Mouse (Mus musculus) ZHBTc4 (cell line): ENCODE results near the gene Gm10643.

ENCODE experiments used
- DNase-seq: peaks from one replicate; pipeline ENCODE4 v3.0.0-alpha.2; 2011; ENCODE audit warnings: low read depth, low spot score

Gene Gm10643

DNA sequence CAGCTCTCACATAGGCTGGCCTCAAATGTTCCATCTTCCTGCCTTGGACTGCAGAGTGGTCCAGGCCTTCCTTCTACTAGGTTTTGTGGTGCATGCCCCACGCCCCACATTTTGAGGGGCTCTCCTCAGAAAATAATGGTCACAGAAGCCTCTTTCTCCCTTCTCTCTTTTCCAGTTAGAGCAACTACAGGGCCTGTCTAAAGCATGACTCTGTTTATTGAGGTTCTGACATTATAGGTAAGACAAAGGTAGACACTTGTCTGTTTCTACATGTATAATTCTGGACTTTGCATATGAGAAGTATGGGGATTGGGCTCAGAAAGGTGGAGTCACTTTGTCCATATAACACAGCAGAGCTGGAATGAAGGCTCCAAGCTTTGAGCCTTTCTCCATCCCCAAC is at the start of gene Gm10643:
Gene Gm10643 (minus strand): TSS at position 101 of the 400 bp plus-strand sequence.
- no peak for DNase-seq

DNA sequence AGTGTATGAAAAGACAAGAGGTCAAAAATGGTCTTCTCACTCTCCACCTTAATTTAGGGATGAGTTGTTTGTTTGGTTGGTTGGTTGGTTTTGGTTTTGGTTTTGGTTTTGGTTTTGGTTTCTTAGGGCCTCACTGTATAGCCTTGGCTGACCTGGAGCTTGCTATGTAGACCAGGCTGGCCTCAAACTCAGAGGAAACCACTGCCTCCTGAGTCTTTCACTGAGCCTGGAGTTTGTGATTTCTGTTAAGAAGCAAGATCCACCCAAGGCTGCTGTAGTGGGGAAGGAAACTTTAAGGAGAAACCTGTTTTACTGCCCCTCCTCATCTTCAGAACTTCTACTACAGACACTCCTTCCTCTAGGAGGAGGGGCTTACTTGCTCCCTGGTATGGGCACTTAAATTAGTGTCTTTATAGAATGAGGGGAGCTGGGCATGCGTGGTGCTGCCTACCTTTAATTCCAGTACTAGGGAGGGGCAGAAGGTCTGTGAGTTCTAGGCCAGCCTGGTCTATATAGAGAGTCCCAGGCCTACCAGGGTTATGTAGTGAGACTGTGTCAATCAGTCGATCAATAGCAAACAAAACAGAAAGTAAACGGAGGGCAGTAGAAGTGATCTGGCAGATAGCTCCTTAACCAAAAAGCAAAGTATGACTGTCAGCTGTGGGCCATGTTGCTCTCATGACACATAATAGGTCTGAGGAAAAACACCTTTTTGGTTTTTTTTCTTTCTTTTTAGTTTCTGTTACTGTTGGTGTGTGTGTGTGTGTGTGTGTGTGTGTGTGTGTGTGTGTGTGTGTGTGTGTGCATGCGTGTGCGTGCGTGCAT is 41.5 kb upstream of the Gm10643 start:
- no peak for DNase-seq

DNA sequence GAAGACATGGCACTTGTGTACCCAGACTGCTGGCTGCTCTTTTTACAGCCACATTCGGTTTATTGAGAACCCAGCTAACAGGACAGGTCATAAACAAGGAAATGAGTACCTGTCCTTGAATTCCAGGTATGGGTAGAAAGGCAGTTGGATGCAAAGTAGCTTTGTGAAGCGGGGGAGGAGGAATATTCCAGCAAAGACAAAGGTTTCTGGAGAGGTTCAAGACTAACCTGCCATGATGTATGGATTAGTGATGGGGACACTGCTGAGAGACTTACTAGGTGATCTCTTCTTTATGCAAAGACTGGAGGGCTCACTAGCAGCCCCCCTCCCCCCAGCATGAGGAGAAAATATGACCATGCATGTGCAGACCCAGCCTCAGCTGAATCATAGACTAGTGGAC is 40.7 kb upstream of the Gm10643 start:
- no peak for DNase-seq

DNA sequence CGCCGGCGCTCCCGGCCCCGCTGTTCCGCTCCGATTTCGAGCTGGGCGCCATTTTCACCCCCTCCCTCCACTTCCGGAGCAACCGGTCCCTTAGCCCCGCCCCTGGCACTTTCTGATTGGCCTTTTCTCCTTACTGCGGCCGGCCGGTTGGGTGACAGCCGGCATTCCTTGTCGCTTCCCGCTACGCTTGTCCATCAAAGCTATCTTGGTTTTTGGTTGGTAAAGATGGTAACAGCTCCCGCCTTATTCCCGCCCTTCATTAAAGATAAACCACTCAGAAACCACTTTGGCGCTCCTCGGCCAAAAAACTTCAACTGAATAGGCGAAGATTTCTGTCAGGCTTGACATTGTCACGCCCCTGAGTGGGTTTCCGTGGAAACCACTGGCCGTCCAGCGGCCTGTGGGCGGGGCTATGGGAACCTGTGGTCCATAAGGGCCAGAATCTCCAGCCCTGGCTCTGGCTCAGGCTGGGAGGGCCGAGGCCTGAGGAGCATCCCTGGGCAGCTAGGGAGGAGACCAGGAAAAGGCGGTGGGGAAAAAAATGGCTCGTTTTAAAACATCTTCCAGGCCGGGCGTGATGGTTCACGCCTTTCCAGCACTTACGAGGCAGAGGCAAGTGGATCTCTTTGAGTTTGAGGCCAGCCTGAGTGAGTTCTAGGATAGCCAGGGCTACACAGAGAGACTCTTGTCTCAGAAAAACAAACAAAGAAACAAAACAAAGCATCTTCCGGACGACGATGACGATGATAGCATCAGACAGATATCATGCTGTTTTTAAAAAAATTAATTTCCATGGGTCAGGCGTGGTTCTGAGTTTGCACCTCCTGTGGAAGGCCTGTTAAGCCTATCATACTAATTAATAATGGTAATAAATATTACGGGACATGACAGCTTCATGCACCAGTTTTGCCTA is 40.0 kb upstream of the Gm10643 start, which contains the start of gene Dcaf15:
Gene Dcaf15 (minus strand): TSS at position 72 of the 913 bp plus-strand sequence.
- peak; percentile 99 for DNase-seq

DNA sequence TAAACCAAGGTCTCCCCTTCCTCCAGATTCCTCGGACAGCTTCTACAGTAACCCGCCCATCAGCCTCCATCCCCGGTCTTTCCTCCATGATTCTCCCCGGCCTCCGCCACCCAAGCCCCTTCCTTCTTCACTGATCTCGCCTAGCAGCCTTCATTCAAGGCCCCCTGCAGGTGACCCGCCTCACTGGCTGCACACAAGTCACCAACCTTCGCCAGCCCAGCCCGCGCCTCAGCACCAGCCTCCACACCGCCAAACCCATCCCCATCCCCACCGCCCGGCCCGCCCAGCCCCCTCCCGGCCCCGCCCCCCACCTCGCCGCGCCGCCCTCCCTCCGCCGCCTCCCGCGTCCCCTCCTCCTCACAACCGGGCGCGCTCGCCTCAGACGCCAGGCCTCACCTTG is 39.3 kb upstream of the Gm10643 start:
- DNase-seq = peak; percentile 93

DNA sequence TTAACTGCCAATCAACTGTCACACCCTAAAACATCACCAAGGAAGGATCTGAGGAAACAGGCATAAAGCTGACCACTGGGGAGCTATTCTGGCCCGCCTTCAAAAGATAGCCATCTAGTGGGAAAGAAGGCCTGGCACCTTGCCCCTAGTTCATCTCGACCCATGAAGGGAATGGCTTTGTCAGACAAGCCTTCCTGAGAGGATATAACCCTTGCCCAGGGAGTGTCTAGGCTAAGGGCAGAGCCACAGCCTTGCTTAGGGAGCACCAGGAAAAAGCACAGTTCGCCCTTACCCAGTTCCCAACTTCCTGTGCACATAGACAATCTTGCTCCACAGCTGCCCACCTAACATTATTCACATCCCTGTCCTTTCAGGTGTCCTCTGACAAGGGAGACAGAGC is 38.7 kb upstream of the Gm10643 start:
- DNase-seq = no peak

DNA sequence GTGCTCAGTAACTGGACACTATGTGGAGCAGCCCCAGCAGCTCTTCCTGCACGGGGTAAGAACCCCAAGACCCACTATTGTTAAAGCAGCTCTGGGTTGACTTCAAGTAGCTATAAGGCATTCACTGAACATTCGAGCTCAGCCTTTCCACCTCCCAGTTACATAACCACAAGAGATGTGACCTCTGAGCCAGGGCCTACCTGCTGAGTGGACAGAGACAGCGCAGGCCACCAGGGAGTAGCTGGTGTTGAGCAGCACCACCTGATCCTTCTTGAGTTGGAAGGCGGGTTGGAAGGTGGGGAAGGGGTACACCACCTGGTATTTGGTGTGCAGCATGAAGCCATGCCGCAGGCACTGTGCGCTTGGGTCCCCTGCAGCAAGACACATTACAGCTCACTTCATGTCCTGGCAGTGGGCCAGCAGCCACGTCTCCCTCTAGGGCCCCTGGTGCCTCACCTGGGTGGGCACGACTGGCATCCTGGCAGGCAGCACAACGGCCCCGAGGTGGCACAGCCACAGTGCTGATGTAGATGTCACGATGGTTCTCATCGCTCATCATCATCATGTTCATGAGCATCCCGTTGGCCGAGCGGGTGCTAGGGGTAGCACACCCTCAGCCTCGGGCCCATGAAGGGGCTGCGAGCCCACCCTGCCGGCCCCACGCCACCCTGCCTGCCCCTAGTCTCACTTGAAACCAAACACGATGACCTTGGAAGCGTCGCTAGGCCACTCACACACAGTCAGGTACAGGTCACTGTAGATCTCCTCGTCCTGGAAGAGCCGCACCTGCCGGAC is 36.7 kb upstream of the Gm10643 start:
- DNase-seq = no peak

DNA sequence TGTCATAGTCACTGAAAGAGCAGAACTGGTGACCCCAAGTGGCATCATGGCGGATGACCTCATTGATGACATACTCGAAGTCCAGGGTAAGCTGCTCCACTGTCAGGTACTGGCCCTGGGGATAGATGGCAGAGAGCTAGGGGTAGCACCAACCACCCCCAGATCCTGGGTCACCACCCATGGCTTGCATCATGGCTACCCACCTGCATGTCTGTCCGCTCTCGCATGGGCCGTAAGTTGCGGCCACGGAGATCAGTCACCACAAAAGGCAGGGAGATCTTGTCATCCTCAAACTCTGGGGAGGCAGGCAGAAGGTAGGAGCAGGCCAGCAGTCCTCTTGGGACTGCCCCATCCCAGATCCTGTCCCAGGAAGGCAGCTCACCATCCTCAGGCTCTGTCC is 33.4 kb upstream of the Gm10643 start:
- DNase-seq = no peak

DNA sequence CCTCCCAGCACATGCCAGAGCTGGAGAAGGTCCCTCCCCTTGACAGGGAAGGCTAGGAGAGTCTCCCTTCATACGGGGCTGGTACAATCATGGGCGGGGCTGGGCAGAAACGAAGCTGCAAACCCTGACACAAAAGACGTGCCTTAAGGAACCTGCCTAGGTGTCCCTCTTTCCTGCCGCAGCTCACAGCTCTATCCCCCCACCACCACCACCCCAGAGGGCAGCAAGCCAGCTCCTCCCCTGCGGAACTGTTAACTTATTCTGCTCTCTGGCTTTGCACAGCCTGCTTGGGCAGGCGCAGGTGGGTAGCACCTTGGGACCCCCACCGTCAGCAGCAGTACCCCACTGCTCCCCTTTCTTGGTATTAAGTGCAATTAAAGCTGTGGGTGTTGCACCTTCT is 31.1 kb upstream of the Gm10643 start:
- DNase-seq = peak; percentile 30

DNA sequence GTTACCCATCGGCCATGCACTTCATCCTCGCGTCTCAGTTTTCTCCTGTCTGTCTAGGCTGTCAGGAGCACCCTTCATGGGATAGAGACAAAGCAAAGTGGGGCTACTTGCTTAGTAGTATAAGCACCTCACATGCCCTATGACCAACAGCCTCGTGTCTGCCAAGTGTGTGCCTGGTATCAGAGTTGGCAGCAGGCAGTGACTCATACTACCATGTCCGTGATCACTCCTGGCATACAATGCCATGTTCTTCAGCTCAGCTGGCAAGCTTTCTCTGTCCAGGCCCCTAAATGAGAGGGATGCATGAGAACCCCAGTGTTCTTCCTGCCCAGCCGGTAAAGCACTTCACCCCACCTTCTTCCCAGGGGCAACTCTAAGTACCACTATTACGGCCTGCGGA is 25.6 kb upstream of the Gm10643 start:
- DNase-seq = no peak

DNA sequence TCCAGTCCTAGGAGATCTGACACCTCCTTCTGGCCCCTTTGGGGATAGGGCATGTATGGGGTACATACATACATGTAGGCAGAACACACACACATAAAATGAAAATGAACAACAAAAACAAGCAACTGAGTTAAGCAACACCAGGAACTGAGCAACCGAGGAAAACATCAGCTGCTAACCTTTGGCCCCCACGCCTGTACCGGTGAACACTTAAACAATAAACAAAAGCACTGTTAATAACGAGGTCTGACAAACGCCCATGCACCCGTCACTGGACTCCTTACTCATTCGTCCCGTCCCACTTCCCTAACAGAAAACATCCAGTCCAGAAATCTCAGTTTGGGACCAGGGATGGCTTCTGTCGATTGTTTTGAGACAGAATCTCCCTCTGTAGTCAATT is 24.3 kb upstream of the Gm10643 start:
- no peak for DNase-seq

DNA sequence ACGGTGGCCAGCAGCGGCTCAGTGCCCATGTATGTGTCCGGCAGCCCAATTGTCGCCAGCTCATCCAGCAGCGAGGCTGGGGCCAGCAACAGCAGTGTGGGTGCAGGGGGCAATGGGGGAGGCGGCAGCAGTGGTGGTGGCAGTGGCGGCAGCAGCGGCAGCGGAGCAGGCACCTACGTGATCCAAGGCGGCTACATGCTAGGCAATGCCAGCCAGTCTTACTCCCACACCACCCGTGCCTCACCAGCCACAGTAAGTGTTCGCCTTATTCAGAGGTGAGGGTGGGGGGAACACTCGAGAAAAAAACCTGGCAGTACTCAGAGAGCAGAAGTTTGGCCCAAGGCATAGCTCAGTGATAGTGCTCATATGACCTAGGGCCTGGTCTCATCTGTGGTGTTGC is 22.9 kb upstream of the Gm10643 start:
- DNase-seq = no peak

DNA sequence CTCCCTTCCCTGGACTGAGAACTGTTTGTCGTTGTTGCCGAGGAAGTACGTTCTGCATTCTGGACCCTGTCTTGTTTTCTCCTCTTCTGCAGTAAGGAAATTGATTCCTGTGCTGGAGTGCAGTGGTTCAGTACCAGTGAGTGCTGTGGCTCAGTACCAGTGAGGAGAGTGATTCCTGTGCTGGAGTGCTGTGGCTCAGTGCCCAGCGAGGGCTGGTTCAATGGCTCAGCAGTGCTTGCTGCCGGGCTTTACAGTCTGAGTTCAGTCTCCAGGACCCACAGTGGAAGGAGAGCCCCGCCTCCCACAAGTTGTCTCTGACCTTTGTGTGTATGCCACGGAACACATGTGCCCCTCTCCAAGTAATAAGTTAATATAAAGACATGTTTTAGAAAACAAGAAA is 22.2 kb upstream of the Gm10643 start:
- DNase-seq = no peak

DNA sequence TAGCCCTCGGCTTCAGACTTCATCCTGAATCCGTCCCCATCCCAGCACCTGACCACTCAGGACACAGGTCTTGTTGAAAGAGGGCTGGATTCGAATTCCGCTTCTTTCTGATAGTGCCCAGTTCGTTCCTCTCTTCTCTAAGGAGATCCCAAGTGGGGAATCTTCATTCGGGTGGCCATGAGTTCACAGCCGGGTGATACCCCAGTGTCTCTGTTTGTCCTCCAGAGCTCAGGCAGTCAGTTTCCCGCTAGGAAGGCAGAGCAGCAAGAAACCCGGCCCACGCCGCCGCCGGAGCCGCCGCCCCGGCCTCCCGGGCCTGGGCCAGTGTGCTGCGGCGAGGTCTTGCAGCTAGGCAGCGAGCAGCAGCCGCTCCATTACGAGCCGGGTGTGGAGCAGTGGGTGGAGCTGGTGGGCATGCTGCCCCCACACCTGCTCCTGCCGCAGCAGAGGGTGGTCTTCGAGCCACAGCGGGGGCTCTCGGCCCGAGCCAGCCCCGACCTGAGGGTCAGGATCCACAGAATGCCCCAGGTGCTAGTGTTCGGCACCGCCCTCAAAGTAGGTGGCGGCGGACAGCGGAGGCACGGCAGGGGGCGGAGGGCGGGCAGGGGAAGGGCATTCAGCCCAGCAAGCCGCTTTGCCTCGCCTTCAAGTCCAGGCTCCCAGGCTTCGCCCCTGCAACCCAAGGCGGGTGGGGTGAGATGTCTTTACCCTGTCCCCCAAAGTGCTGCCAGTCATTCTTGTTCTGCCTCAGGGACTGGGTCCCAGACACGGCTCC is 19.6 kb upstream of the Gm10643 start:
- peak; percentile 65 for DNase-seq

DNA sequence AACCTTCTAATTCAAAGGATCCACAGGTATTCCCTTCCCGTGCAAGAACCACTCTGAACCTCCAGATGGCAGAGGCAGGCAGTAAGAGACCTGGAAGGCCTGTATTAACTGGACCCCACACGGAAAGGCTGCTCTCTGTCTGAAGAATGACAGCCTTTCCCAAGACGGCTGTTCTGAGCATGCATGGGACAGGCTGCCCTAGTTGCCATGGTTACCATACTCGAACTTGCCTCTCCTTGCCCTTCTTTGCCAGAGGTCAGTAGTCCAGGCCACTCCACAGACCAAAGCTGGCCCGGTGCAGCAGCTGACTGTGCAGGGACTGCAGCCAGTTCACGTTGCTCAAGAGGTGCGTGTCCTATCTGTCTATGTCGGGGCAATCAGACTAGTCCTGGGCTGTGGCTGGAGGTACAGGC is 18.9 kb upstream of the Gm10643 start:
- peak; percentile 72 for DNase-seq

DNA sequence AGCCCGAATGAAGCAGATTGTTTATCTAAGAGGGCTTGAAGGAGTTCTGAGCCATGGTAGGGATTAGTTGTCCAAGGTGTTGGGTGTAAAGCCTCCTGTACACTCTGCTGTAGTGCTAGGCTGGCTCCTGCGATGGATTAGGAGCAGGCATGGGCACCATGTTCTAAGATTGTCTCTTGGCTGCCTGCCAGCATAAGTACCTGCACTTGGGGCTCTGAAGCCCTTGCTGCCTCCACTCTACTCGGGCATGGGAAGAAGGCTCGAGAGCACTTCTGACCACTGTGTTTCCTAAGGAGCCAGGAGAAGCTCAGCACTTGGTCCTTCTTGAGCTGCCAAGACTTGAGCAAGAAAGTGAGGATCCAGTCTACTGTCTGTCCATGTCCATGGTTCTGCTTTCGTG is 14.3 kb upstream of the Gm10643 start:
- DNase-seq = no peak

DNA sequence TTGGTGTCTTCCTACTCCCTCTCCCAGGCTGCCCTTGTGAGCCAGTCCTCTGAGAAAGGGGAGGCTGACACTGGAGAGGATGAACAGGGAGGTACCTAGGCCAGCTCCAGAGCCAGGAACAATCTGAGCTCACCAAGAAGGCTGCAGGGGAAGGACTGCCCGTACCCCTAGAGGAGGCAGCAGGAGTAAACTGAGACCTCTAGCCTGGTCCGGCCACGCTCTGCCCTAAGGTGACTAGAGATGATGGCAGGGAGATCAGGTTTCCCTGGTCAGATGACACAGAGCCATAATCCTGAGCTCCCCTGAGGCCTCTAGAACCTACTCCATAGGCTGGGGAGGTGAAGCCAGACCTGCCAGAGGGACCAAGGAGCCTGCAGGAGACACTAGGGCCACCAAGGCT is 11.9 kb upstream of the Gm10643 start:
- DNase-seq = no peak

DNA sequence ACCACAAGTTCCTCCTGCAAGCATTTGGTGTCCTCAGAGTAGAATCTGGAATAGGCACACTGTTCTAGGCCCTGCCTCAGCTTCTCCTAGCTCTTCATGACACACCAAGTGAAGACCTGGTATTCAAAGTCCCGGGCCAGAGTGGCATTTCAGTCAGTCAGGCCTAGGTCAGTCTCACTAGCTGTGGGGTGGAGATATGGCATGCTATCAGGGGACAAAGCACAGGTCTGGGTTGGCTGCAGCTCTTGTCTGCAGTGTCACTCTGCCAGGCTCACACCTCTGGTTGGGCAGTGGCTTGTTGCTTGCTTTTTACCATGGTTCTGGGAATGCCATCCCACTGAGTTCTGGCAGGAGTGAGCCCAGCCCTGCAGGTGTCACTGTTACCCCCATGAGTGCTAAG is 11.5 kb upstream of the Gm10643 start:
- DNase-seq = no peak

DNA sequence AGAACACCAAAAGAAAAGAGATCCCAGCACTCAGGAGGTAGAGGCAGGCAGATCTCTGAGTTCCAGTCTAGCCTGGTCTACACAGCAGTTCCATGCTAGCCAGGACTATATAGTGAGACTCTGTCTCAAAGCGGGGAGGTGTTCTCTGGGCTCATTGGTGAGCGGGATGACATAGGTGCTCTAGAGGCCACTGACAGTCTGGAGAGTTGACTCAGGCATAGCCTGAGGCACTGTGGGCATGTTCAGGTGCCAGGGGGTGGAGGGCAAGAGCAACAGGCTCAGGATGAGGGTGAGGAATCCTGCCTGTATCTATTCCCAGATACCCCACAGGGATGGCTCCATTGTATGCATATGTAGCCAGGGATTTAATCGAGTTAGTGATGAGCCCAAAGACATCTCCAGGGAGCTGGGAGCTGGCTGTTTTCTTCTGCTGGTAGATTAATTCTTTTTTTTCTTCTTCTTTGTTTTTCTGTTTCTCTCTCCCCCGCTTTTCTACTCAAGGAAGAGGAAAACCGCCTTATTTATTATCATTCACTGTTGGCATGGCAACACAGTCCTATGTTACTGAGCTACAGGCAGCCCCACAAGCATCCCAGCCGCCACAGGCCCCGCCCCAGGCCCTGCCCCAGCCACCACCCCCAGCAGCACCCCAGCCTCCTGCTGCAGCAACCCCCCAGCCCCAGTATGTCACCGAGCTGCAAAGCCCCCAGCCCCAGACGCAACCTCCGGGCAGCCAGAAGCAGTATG is 8.5 kb upstream of the Gm10643 start:
- no peak for DNase-seq

DNA sequence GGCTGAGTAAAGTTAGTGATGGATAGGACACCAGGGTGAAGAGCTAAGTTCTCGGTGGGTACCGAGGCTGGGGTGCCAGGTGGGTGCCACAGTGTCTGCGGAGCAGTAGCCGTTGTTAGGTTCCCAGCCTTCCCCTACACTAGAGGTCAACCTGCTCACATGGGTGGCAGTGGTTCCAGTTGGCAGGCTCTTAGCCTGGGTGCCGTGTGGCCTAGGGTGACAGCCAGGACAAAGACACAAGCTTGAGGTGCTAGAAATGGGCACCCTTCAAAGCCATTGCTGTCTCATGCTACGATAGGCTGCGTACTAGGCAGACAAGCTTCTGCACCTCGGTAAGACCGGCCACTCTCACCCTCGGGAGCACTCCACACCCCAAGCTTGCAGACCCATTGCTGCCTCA is 7.4 kb upstream of the Gm10643 start:
- no peak for DNase-seq
